Mouse (Mus musculus): ENCODE data around the gene 4833439L19Rik.

The 4833439L19Rik gene

DNA sequence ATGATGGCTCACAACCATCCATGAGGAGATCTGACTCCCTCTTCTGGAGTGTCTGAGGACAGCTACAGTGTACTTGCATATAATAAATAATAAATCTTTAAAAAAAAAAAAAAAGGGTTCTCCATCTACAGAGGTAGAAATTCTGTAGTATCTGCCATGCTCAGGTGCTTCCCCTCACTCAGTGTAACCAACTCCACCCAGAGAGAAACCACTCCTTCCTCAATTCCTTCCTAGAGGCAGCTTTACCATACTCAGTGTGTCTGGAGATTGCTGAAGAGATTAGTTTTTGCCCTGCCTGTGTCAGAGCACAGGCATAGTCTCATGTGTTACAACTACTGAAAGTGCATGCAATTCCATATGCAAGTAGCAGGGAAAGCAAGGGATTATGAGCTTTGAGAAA is 33.1 kb downstream of the 4833439L19Rik start:
- TF ChIP-seq POU5F1 (IDR thresholded peaks at IDR 0.05; ENCODE audit: borderline replicate concordance, low read length) (no peak), CTCF (conservative IDR thresholded peaks at IDR 0.05; ENCODE audit: low read length) (no peak), NANOG (IDR thresholded peaks at IDR 0.05; ENCODE audit: borderline replicate concordance, low read length) (no peak)
- H3K9me3 ChIP-seq (ENCODE audit: low read length), result no peaks in the 10 kb centered on the region
- peaks cover 14% of the 10 kb centered on the region for H3K4me1 ChIP-seq (replicated peaks; ENCODE audit: low read depth, low read length)
- no peaks in the 10 kb centered on the region for H3K27me3 ChIP-seq (ENCODE audit: insufficient read depth, low read length)
- peaks cover 47% of the 10 kb centered on the region for H3K36me3 ChIP-seq (ENCODE audit: insufficient read depth, low read length)
- no peak overlapping the region for H3K4me3 ChIP-seq (replicated peaks; ENCODE audit: low read length)

DNA sequence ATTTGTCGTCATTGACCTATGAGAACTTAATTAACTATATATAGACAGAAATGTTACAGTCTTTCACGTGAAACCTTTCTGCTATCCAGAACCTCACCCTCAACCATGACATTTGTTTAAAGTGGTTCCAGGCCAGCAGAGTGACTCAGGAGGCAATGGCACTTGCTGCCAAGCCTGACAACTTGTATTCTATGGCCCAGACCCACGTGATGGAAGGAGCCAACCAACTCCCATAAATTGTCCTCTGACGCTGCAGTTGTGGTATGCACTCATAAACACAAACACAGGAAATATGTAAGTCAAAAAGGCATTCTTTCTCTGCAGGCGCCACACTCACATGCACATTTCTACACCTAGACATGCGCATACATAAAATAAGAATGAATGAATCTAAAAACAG is 38.1 kb downstream of the 4833439L19Rik start:
- H3K9me3 ChIP-seq (ENCODE audit: low read length), result no peaks in the 10 kb centered on the region
- H3K27me3 ChIP-seq (ENCODE audit: insufficient read depth, low read length), result no peaks in the 10 kb centered on the region
- TF ChIP-seq CTCF (conservative IDR thresholded peaks at IDR 0.05; ENCODE audit: low read length) (no peak), NANOG (IDR thresholded peaks at IDR 0.05; ENCODE audit: borderline replicate concordance, low read length) (no peak), POU5F1 (IDR thresholded peaks at IDR 0.05; ENCODE audit: borderline replicate concordance, low read length) (no peak)
- H3K4me1 ChIP-seq (replicated peaks; ENCODE audit: low read depth, low read length), result no peaks in the 10 kb centered on the region
- no peak overlapping the region for H3K4me3 ChIP-seq (replicated peaks; ENCODE audit: low read length)
- H3K36me3 ChIP-seq (ENCODE audit: insufficient read depth, low read length), result peaks cover 70% of the 10 kb centered on the region

DNA sequence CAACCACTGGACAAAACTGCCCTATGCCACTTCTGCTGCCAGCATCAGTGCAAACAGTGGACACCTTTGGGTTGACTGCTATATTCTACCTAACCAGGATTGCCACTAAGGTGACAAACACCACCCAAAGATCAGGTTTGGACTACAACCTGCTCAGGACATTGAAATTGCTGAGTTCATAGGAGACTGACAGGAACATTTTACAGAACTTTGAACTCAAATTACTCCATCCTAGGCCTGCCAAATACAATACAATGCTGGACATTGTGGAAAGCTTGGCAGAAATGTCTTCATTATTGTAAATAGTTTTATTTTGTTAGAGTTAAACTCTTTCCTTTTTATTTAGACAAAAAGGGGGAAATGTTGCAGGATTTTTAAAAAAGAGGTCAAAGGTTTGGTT is 44.1 kb downstream of the 4833439L19Rik start:
- no peak overlapping the region for H3K4me3 ChIP-seq (replicated peaks; ENCODE audit: low read length)
- H3K9me3 ChIP-seq (ENCODE audit: low read length), result no peaks in the 10 kb centered on the region
- no peaks in the 10 kb centered on the region for H3K4me1 ChIP-seq (replicated peaks; ENCODE audit: low read depth, low read length)
- peaks cover 25% of the 10 kb centered on the region for H3K36me3 ChIP-seq (ENCODE audit: insufficient read depth, low read length)
- no peaks in the 10 kb centered on the region for H3K27me3 ChIP-seq (ENCODE audit: insufficient read depth, low read length)
- TF ChIP-seq CTCF (conservative IDR thresholded peaks at IDR 0.05; ENCODE audit: low read length) (no peak), NANOG (IDR thresholded peaks at IDR 0.05; ENCODE audit: borderline replicate concordance, low read length) (no peak), POU5F1 (IDR thresholded peaks at IDR 0.05; ENCODE audit: borderline replicate concordance, low read length) (no peak)

DNA sequence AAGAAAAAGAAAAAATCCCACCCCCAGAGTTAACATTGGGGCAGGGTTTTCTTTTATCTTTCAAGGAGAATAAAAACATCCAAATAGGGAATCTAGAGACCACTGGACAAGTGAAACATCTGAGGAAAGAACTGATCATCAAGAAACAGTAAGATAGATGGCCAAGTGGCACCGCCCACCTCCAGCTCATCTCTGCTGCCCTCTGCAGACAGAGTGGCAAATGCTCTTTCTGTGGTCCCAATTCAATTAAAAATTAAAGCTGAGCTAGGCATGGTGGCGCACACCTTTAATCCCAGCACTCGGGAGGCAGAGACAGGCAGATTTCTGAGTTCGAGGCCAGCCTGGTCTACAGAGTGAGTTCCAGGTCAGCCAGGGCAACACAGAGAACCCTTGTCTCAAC is 45.0 kb downstream of the 4833439L19Rik start:
- H3K4me1 ChIP-seq (replicated peaks; ENCODE audit: low read depth, low read length), result no peaks in the 10 kb centered on the region
- no peak for TF ChIP-seq POU5F1 (IDR thresholded peaks at IDR 0.05; ENCODE audit: borderline replicate concordance, low read length)
- TF ChIP-seq CTCF (conservative IDR thresholded peaks at IDR 0.05; ENCODE audit: low read length), result peak; percentile 34
- TF ChIP-seq NANOG (IDR thresholded peaks at IDR 0.05; ENCODE audit: borderline replicate concordance, low read length), result no peak
- H3K9me3 ChIP-seq (ENCODE audit: low read length), result peaks cover under 1% of the 10 kb centered on the region; the same call in 1 of the 2 replicates
- no peak overlapping the region for H3K4me3 ChIP-seq (replicated peaks; ENCODE audit: low read length)
- H3K27me3 ChIP-seq (ENCODE audit: insufficient read depth, low read length), result no peaks in the 10 kb centered on the region
- peaks cover 16% of the 10 kb centered on the region for H3K36me3 ChIP-seq (ENCODE audit: insufficient read depth, low read length)

DNA sequence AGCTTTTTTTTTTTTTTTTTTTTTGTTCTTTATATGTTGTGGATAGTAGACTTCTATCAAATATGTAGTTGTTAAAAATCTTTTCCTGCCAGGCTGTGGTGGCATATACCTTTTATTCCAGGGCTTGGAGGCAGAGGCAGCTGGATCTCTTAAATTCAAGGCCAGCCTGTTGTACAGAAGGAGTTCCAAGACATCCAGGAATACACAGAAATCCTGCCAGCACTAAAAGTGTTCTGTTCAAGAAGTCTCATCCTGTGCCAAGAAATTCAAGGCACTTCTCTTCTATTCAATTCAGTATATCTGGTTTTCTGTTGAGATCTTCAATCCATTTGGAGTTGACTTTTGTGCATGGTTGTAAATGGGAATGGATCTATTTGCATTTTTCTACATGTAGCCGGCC is 59.3 kb downstream of the 4833439L19Rik start:
- Histone ChIP-seq H3K27me3 (ENCODE audit: insufficient read depth, low read length) (peaks cover 26% of the 10 kb centered on the region), H3K4me3 (replicated peaks; ENCODE audit: low read length) (no peak overlapping the region), H3K4me1 (replicated peaks; ENCODE audit: low read depth, low read length) (peaks cover 35% of the 10 kb centered on the region), H3K36me3 (ENCODE audit: insufficient read depth, low read length) (no peaks in the 10 kb centered on the region), H3K9me3 (ENCODE audit: low read length) (no peaks in the 10 kb centered on the region)
- TF ChIP-seq CTCF (conservative IDR thresholded peaks at IDR 0.05; ENCODE audit: low read length), result no peak
- TF ChIP-seq POU5F1 (IDR thresholded peaks at IDR 0.05; ENCODE audit: borderline replicate concordance, low read length), result no peak
- TF ChIP-seq NANOG (IDR thresholded peaks at IDR 0.05; ENCODE audit: borderline replicate concordance, low read length), result no peak

DNA sequence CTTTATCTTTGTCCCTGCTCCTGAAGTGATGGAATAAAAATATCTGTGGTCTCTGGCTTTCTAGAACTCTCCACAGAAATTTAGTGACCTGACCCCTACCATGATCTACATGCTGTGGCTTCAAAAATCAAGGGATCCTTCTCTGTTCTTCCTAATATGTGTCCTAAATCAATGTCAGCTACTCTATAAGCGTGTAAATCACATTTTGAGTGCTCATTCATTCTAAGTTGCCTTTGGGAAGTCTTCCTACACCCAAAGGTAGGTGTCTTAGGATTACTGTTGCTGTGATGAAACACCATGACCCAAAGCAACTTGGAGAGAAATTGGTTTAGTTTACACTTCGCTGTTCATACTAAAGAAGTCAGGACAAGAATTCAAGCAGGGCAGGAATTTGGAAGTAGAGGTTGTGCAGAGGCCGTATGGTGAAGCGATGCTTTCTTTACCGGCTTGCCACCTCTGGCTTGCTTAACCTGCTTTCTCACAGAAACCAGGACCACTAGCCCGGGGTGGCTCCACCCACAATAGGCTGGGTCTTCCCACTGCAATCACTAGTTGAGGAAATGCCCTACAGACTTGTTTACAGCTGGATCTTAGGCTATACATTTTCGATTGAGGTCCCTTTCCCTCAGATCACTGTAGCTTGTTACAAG is 60.5 kb downstream of the 4833439L19Rik start:
- H3K9me3 ChIP-seq (ENCODE audit: low read length), result no peaks in the 10 kb centered on the region
- TF ChIP-seq CTCF (conservative IDR thresholded peaks at IDR 0.05; ENCODE audit: low read length) (no peak), POU5F1 (IDR thresholded peaks at IDR 0.05; ENCODE audit: borderline replicate concordance, low read length) (no peak), NANOG (IDR thresholded peaks at IDR 0.05; ENCODE audit: borderline replicate concordance, low read length) (no peak)
- peak overlapping the region; percentile 89 for H3K4me3 ChIP-seq (replicated peaks; ENCODE audit: low read length)
- peaks cover 26% of the 10 kb centered on the region for H3K27me3 ChIP-seq (ENCODE audit: insufficient read depth, low read length)
- H3K36me3 ChIP-seq (ENCODE audit: insufficient read depth, low read length), result no peaks in the 10 kb centered on the region
- H3K4me1 ChIP-seq (replicated peaks; ENCODE audit: low read depth, low read length), result peaks cover 35% of the 10 kb centered on the region

DNA sequence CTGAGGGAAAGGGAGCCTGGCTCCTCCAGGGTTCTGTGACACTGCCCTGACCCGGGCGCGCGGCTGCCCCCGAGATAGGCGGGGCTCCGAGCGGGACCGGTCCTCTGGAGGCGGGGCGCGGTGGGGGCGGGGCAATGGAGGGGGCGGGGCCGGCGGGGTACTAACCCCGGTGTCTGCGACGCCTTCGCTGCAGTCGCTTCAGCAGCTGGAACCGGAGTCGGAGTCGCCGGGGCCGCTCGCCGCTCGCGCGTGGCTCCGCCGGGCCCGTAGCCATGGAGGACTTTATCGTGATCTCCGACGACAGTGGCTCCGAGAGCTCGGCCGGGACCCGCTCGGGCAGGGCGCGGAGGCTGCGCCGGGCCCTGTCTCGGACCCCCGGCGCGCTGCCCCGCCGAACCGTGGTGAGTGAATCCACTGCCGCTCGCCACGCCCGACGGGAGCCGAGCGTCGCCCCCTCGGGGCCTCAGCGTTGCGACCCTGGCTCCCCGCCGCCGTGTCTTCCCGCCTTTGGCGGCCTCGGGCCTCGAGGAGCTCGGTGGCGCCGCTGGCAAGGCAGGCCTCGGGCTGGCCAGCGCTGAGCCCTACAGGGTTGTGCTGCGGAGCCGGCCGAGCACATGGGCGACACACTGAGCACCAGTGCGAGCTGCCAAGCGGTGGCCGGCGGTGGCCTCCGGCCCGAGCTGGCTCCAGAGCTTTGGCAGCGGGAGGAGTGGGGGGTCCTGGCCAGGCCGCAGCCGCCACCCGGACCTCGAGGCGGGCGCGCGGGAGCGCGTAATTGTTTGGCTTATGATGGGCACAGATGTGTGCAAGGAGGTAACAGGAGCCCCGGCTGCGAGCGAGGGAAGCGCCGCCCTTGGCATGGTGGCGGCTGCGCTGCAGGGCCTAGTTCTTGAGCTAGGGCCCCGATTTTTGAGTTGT is 61.4 kb downstream of the 4833439L19Rik start, which contains the start of gene Simc1:
TSS of gene Simc1 (plus strand) at position 176 of the 918 bp plus-strand sequence.
- peaks cover 26% of the 10 kb centered on the region for H3K27me3 ChIP-seq (ENCODE audit: insufficient read depth, low read length)
- no peaks in the 10 kb centered on the region for H3K36me3 ChIP-seq (ENCODE audit: insufficient read depth, low read length)
- TF ChIP-seq CTCF (conservative IDR thresholded peaks at IDR 0.05; ENCODE audit: low read length), result no peak
- TF ChIP-seq POU5F1 (IDR thresholded peaks at IDR 0.05; ENCODE audit: borderline replicate concordance, low read length), result no peak
- no peak for TF ChIP-seq NANOG (IDR thresholded peaks at IDR 0.05; ENCODE audit: borderline replicate concordance, low read length)
- H3K9me3 ChIP-seq (ENCODE audit: low read length), result no peaks in the 10 kb centered on the region
- peaks cover 35% of the 10 kb centered on the region for H3K4me1 ChIP-seq (replicated peaks; ENCODE audit: low read depth, low read length)
- H3K4me3 ChIP-seq (replicated peaks; ENCODE audit: low read length), result peak within 1 kb of the TSS; percentile 89

DNA sequence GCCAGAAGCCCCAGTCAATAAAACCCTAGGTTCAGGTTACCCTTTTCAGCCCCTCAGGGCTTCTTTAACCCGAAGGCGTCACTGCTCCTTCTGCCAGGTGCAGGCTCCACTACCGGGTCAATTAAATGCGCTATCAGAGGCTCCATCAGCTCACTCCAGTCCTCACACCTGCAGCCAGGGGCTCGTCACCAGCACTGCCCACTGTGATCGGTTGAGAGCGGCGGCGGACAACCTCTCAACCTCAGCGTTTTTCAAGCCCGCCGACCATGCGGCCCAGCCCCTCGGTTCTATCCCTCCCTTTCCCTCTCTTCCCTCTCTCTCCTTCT is 62.0 kb downstream of the 4833439L19Rik start:
- no peak for TF ChIP-seq POU5F1 (IDR thresholded peaks at IDR 0.05; ENCODE audit: borderline replicate concordance, low read length)
- TF ChIP-seq NANOG (IDR thresholded peaks at IDR 0.05; ENCODE audit: borderline replicate concordance, low read length), result no peak
- TF ChIP-seq CTCF (conservative IDR thresholded peaks at IDR 0.05; ENCODE audit: low read length), result no peak
- no peaks in the 10 kb centered on the region for H3K36me3 ChIP-seq (ENCODE audit: insufficient read depth, low read length)
- no peaks in the 10 kb centered on the region for H3K9me3 ChIP-seq (ENCODE audit: low read length)
- peak overlapping the region; percentile 89 for H3K4me3 ChIP-seq (replicated peaks; ENCODE audit: low read length)
- peaks cover 35% of the 10 kb centered on the region for H3K4me1 ChIP-seq (replicated peaks; ENCODE audit: low read depth, low read length)
- H3K27me3 ChIP-seq (ENCODE audit: insufficient read depth, low read length), result peaks cover 30% of the 10 kb centered on the region
